Mouse (Mus musculus) midbrain, embryonic 14.5 days (tissue): ENCODE measurements around the gene Rnf126. TPM values are rescaled to one million over a fixed set of nuclear protein-coding genes. Genes with fewer than 3 reads are reported as not detected.

Experiments used
- ATAC-seq: fragments of 200-750 bp; cut with Nextera tagmentation; 2 replicates; pipeline ENCODE4 v1.8.0; 2017; ENCODE audit warnings: moderate number of reproducible peaks, moderate library complexity; ENCODE audit not compliant: low FRiP score, low TSS enrichment
- DNase-seq: peaks from one replicate; pipeline ENCODE4 v3.0.0-alpha.2; 2015
- H3K27ac ChIP-seq: fragments of 300-500 bp; sonication (generic); replicated peaks from 2 replicates; pipeline ENCODE4 v1.5.1; 2014; ENCODE audit warnings: mild to moderate bottlenecking, low read depth, low read length, moderate library complexity
- H3K27me3 ChIP-seq: fragments of 300-500 bp; sonication (generic); 2 replicates; pipeline ENCODE4 v1.6.1; 2014; ENCODE audit warnings: low read length, control low read depth, mixed read lengths; ENCODE audit not compliant: control insufficient read depth, insufficient read depth
- H3K36me3 ChIP-seq: fragments of 300-500 bp; sonication (generic); 2 replicates; pipeline ENCODE4 v1.6.1; 2014; ENCODE audit warnings: low read length, control low read depth; ENCODE audit not compliant: control insufficient read depth, insufficient read depth
- H3K4me1 ChIP-seq: fragments of 300-500 bp; sonication (generic); 2 replicates; pipeline ENCODE4 v1.6.1; 2014; ENCODE audit warnings: mild to moderate bottlenecking, antibody characterized with exemption, low read length, control low read depth; ENCODE audit not compliant: control insufficient read depth, insufficient read depth
- H3K4me2 ChIP-seq: fragments of 300-500 bp; sonication (generic); 2 replicates; pipeline ENCODE4 v1.6.1; 2014; ENCODE audit warnings: mild to moderate bottlenecking, low read length, moderate library complexity
- H3K4me3 ChIP-seq: fragments of 300-500 bp; sonication (generic); replicated peaks from 2 replicates; pipeline ENCODE4 v1.5.1; 2014; ENCODE audit warnings: low read depth, low read length
- H3K9ac ChIP-seq: fragments of 300-500 bp; sonication (generic); replicated peaks from 2 replicates; pipeline ENCODE4 v1.6.1; 2014; ENCODE audit warnings: mild to moderate bottlenecking, low read length, moderate library complexity
- H3K9me3 ChIP-seq: fragments of 300-500 bp; sonication (generic); 2 replicates; pipeline ENCODE4 v1.6.1; 2016; ENCODE audit warnings: low read length, control low read depth, mixed read lengths; ENCODE audit not compliant: control insufficient read depth
- WGBS: fragments of 180-500 bp; shearing (Covaris S2); extraction: QIAGEN DNeasy Blood & Tissue Kit; methylation state at CpG from one replicate; pipeline ENCODE4 v1.1.7; 2014; 5-methylcytosine and 5-hydroxymethylcytosine counted together
- polyA plus RNA-seq: library from polyadenylated mRNA; unstranded; fragments of >200 nt; fragmentation: Nextera tagmentation; extraction: Ambion mirVana; gene quantifications from 2 replicates; pipeline ENCODE4 v1.2.1, GENCODE M21; 2014

Gene Rnf126
- polyA plus RNA-seq, 1 experiment from 2014 or later, result 94.6 TPM

GRCm38 (mm10) chr10:79712029-79712428 lies 54.7 kb downstream of the Rnf126 start:
- DNase-seq (peak; percentile 28), ATAC-seq (0 out of 2 replicates have a peak, but pooled peaks have one; percentile 21)
- Histone ChIP-seq H3K4me1 (peaks cover 5% of the 10 kb centered on the region; the same call in 1 of the 2 replicates), H3K4me2 (no peak overlapping the region), H3K4me3 (no peak overlapping the region), H3K9me3 (no peaks in the 10 kb centered on the region), H3K36me3 (peaks cover 38% of the 10 kb centered on the region), H3K27me3 (peaks cover 22% of the 10 kb centered on the region), H3K9ac (no peak overlapping the region), H3K27ac (no peak overlapping the region)
- 89% methylated on average over 1 of the region's 1 CpGs for WGBS

- no peak for ATAC-seq
- Histone ChIP-seq H3K4me2 (no peak overlapping the region), H3K9me3 (no peaks in the 10 kb centered on the region), H3K27ac (no peak overlapping the region), H3K27me3 (no peaks in the 10 kb centered on the region), H3K36me3 (peaks cover 38% of the 10 kb centered on the region), H3K4me1 (peaks cover 26% of the 10 kb centered on the region), H3K4me3 (no peak overlapping the region), H3K9ac (no peak overlapping the region)
- WGBS, result 83% methylated on average over 7 of the region's 7 CpGs
- DNase-seq, result no peak
Observed at GRCm38 (mm10) chr10:79709307-79709706, 57.4 kb downstream of the Rnf126 start.

GRCm38 (mm10) chr10:79708668-79709067 lies 58.1 kb downstream of the Rnf126 start:
- H3K4me2 ChIP-seq, result no peak overlapping the region
- H3K4me3 ChIP-seq, result no peak overlapping the region
- H3K9ac ChIP-seq, result no peak overlapping the region
- 94% methylated on average over 21 of the region's 21 CpGs for WGBS
- H3K27me3 ChIP-seq, result no peaks in the 10 kb centered on the region
- ATAC-seq, result no peak
- no peak overlapping the region for H3K27ac ChIP-seq
- peaks cover 38% of the 10 kb centered on the region for H3K36me3 ChIP-seq
- no peak for DNase-seq
- H3K9me3 ChIP-seq, result no peaks in the 10 kb centered on the region
- H3K4me1 ChIP-seq, result peaks cover 26% of the 10 kb centered on the region

Other genes starting within 250 kb of the Rnf126 start
- 14.7 and 19.1 TPM in 2 replicates for gene Plpp2, start 233.2 kb downstream of the Rnf126 start, polyA plus RNA-seq
- gene Mier2, start 211.8 kb downstream of the Rnf126 start, polyA plus RNA-seq, result 48.8 and 64.3 TPM in 2 replicates
- gene Theg, start 179.6 kb downstream of the Rnf126 start, polyA plus RNA-seq, result not detected in 2 replicates
- gene C2cd4c, start 152.9 kb downstream of the Rnf126 start, polyA plus RNA-seq, result 0.84 and 1.4 TPM in 2 replicates
- gene Shc2, start 129.0 kb downstream of the Rnf126 start, polyA plus RNA-seq, result 17.2 and 21.6 TPM in 2 replicates
- 0.17 and 0.40 TPM in 2 replicates for gene Odf3l2, start 121.2 kb downstream of the Rnf126 start, polyA plus RNA-seq
- 0.31 and 1.00 TPM in 2 replicates for gene Madcam1, start 102.4 kb downstream of the Rnf126 start, polyA plus RNA-seq
- gene Tpgs1, start 97.6 kb downstream of the Rnf126 start, polyA plus RNA-seq, result 94.4 and 110 TPM in 2 replicates
- gene Cdc34, start 84.8 kb downstream of the Rnf126 start, polyA plus RNA-seq, result 80.4 and 94.9 TPM in 2 replicates
- gene Gzmm, start 77.9 kb downstream of the Rnf126 start, polyA plus RNA-seq, result 1.1 and 1.5 TPM in 2 replicates
- 680 and 689 TPM in 2 replicates for gene Bsg, start 62.5 kb downstream of the Rnf126 start, polyA plus RNA-seq
- 0.89 and 1.9 TPM in 2 replicates for gene Hcn2, start 50.3 kb downstream of the Rnf126 start, polyA plus RNA-seq
- 35.9 and 39.8 TPM in 2 replicates for gene Polrmt, start 20.4 kb downstream of the Rnf126 start, polyA plus RNA-seq
- 0.87 and 1.0 TPM in 2 replicates for gene Fgf22, start 11.9 kb downstream of the Rnf126 start, polyA plus RNA-seq
- 0.80 and 1.5 TPM in 2 replicates for gene Fstl3, start 10.3 kb upstream of the Rnf126 start, polyA plus RNA-seq
- gene Prss57, start 24.0 kb upstream of the Rnf126 start, polyA plus RNA-seq, result 0.30 TPM in 1 of 2 replicates, not detected in the other
- gene Palm, start 26.6 kb upstream of the Rnf126 start, polyA plus RNA-seq, result 270 and 307 TPM in 2 replicates
- gene Misp, start 54.0 kb upstream of the Rnf126 start, polyA plus RNA-seq, result 0.45 and 1.5 TPM in 2 replicates
- gene Ptbp1, start 87.5 kb upstream of the Rnf126 start, polyA plus RNA-seq, result 47.5 and 74.0 TPM in 2 replicates
- 14.9 and 16.7 TPM in 2 replicates for gene Prtn3, start 107.5 kb upstream of the Rnf126 start, polyA plus RNA-seq
- gene Plppr3, start 107.7 kb upstream of the Rnf126 start, polyA plus RNA-seq, result 342 and 375 TPM in 2 replicates
- not detected in 2 replicates for gene Elane, start 119.3 kb upstream of the Rnf126 start, polyA plus RNA-seq
- not detected in 2 replicates for gene Cfd, start 123.9 kb upstream of the Rnf126 start, polyA plus RNA-seq
- 57.2 and 58.8 TPM in 2 replicates for gene Med16, start 142.0 kb upstream of the Rnf126 start, polyA plus RNA-seq
- 3.5 and 8.6 TPM in 2 replicates for gene Gm26602, start 143.9 kb upstream of the Rnf126 start, polyA plus RNA-seq
- gene Kiss1r, start 150.0 kb upstream of the Rnf126 start, polyA plus RNA-seq, result 2.4 and 2.9 TPM in 2 replicates
- gene R3hdm4, start 154.3 kb upstream of the Rnf126 start, polyA plus RNA-seq, result 220 and 229 TPM in 2 replicates
- 2.4 and 4.0 TPM in 2 replicates for gene Arid3a, start 160.1 kb upstream of the Rnf126 start, polyA plus RNA-seq
- 89.6 and 117 TPM in 2 replicates for gene Wdr18, start 193.2 kb upstream of the Rnf126 start, polyA plus RNA-seq
- gene Grin3b, start 203.8 kb upstream of the Rnf126 start, polyA plus RNA-seq, result 0.39 and 0.53 TPM in 2 replicates
- gene Tmem259, start 217.4 kb upstream of the Rnf126 start, polyA plus RNA-seq, result 20.7 and 28.4 TPM in 2 replicates
- gene Cnn2, start 221.6 kb upstream of the Rnf126 start, polyA plus RNA-seq, result 10.9 and 35.0 TPM in 2 replicates
- gene Abca7, start 229.5 kb upstream of the Rnf126 start, polyA plus RNA-seq, result 3.7 and 4.1 TPM in 2 replicates
- 0.39 and 1.4 TPM in 2 replicates for gene Arhgap45, start 249.7 kb upstream of the Rnf126 start, polyA plus RNA-seq